Mouse (Mus musculus) mature B cell (primary cell): ENCODE data around the gene Abcc12.

Experiments used
- in situ Hi-C: fragments of 300-500 bp; cut with MboI; formaldehyde crosslinking; loops from 2 replicates; pipeline ENCODE4 v1.14.3; 2019

Abcc12 gene

DNA sequence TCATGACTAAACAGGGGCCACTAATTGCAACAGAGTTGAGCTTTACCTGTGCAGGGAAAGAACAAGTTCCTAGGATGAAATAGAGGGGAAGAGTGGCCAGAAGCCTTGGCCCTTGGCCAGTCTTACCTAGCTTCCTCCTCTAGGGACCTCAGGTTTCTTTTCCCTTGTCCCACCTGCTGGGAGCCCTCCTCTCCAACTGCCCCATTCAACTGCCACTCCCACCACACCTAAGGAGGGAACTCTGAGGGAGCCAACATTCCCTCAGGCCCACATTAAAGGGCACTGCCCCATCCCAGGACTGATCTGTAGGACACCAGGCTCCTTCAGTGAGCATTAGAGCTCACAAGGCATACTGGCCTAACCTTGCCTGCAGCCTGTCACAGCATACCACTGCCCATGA lies at the start of gene Abcc12:
Abcc12 (minus strand) TSS at position 229 of the 400 bp plus-strand sequence.
- in situ Hi-C loops: loop anchor here (10.0 kb wide), 1 partner anchor 876 kb away; the partner anchor contains the start of gene Neto2

DNA sequence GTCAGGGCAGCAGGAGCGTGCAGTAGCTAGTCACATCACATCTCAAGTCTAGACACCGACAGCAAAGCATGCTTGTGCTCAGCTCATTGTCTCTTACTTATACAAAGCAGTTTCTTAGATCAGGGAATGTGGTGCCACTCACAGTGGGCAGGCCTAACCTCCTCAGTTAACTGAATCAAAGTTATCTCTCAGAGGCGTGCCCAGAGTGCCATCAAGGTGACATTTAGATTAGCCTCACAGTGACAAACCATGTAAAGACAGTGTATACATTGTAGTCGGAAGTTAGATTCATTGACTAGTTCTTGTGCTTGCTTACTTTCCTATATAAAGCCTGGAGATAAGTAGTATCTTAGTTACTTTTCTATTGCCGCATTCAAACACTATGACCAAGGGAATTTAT lies 49.7 kb upstream of the Abcc12 start:
- in situ Hi-C loops: no loop called here

GRCm38 (mm10) chr8:86624915-86625314 lies 44.4 kb upstream of the Abcc12 start:
- in situ Hi-C loops: no loop called here

DNA sequence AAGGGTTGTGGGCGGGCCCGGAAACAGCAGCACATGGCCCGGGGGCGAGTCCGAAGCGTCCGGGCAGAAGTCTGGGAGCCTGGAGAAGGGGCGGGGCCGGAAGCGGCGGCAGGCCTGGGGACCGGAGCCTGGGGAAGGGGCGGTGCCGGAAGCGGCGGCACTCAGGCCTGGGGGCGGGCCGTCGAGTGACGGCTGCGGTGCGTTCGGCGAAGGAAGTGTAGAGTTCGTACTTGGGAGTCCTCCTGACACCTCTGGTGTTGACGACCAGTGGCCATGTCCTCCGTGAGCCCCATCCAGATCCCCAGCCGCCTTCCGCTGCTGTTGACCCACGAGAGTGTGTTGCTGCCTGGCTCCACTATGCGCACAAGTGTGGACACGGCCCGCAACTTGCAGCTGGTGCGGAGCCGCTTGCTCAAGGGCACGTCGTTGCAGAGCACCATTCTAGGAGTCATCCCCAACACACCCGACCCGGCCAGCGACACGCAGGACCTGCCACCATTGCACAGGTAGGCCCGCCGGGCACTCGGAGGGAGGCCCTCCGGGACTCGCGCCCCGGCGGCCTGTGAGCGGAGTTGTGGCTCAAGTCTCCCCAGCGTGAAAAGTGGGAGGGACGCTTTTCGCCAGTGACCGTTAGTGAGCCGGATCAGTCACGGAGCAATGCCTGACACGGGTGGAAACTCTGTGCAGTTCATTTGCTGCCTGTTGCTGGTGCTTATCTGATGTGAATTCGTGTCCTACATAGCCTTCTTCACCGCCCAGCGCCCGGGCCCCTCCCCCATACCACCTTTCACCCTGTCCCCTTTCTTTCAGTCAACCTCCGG lies 43.6 kb upstream of the Abcc12 start, which contains the start of gene Lonp2:
Lonp2 (plus strand) TSS at position 133 of the 821 bp plus-strand sequence.
- in situ Hi-C loops: no loop called here

DNA sequence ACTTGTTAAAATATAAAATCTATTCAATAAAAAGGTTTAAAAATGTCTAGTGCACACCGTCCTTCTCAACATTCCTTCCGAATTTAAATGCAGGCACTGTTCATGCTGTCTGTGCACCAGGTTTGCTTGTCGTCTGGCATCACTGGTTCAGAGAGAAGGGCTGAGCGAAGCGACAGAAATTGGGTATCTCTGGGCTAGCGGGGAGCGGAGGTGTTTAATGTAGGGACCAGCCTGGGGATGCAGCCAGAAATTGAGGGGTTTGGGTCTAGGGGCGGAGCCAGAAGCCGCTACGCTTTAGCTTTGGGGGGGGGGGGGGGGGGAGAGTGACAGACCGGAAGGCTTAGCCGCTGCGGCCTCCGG lies 43.0 kb upstream of the Abcc12 start:
- in situ Hi-C loops: no loop called here

- in situ Hi-C loops: no loop called here
Observed at GRCm38 (mm10) chr8:86617759-86618387, 37.4 kb upstream of the Abcc12 start.

DNA sequence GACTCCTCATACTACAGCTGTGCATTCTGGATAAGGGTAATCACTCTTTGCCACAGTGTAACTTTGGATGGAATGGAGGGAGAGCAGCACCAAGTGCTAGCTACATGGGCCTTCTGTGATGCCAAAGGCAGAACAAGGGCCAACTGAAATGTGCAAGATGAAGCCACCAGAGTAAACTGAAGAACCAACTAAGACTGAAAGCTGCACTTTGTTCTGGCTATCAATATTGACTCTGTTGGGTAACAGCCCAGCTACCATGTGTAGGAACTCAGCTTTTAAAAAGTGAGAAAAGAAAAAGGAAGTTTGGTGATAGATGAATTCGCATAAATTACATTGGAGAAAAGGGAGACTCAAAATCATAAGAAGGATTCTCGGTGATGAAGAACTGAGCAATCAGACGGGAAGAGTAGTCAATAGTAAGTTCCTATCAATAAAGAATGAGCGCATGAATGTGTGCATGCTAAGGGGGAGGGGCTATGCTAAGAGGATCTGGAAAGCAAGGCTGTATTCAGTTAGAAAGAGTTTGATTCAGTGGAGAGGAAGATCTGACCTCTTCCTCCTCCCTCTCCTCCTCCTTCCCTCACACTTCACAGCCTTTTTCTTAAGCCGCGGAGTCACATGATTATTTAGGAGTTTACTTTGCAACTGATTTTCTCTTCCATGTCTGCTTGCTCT lies 34.7 kb upstream of the Abcc12 start:
- in situ Hi-C loops: no loop called here

- in situ Hi-C loops: no loop called here
Observed at GRCm38 (mm10) chr8:86613798-86614197, 33.3 kb upstream of the Abcc12 start.

- in situ Hi-C loops: no loop called here
Observed at GRCm38 (mm10) chr8:86604676-86605075, 24.2 kb upstream of the Abcc12 start.

DNA sequence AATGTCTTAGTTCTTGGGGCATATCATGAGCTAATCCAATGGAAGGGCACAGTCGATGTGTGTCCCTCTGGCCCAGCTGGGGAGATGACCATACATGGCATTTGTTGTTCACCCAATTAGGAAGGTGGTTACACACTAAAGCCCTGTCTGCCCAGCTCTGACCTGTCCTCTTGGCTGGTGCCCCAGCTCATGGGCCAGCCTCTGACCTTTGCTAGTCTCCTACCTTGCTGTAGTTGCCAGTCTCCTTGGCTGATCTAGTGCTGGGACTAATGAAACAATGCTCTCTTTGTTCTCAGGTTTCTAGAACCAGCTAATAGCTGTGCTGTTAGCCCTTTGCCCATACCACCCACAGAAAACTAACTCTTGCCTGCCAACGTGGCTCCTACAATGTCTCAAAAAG lies 22.7 kb upstream of the Abcc12 start:
- in situ Hi-C loops: no loop called here

DNA sequence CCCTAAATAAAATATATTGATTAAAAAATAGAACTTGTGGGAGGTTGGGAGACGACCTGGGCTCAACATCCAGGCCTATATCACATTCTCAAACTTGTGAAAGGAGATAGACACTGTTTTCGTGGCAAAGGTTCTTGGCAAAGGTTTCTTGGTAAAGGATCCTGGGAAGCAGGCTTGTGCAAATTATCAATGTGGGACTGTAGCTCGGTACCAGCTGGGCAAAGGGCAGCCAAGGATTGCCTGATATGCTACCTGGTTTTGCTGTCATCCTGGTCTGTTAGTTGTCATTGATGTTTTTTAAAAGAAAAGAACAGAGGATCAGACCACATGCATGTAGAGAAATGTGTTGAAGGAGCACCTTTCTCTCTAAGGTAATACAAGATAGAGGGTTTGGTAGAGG lies 19.8 kb upstream of the Abcc12 start:
- in situ Hi-C loops: no loop called here

DNA sequence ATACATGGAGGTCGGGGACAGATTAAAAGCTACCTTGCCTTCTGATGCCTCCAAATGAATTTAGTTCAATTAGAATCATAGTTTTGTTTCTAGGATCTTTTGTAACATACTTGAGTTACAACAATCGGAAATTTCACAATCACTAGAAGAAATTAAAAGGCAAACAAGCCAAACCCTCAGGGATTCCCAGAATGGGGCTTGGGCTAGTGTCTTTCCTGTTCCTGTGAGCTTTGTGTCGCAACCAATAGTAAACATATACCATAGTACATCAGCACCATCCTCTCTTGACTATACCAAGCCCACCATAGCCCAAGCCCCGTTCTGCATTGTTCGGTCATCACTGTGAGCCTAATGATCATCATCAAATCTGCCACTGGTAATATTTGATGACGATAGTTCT lies 18.8 kb upstream of the Abcc12 start:
- in situ Hi-C loops: no loop called here

DNA sequence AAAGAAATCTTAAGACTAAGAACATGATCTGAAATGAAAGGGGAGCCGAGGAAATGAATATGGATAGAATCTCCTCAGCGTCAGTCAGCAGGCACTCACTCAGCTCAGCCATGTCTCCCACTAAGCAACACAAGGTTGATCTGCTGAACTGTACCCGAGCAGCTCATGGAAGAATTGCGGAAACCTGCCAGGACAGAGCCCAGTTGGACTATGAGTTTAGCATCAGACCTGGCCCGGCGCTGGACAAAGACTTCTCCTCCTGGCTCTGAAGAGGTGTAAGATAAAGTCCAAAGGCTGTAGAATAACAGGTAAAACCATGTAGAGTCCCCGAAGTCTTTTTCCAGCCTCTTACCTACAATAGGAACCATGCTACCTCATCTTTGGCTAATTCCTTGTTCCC lies 17.2 kb upstream of the Abcc12 start:
- in situ Hi-C loops: no loop called here

DNA sequence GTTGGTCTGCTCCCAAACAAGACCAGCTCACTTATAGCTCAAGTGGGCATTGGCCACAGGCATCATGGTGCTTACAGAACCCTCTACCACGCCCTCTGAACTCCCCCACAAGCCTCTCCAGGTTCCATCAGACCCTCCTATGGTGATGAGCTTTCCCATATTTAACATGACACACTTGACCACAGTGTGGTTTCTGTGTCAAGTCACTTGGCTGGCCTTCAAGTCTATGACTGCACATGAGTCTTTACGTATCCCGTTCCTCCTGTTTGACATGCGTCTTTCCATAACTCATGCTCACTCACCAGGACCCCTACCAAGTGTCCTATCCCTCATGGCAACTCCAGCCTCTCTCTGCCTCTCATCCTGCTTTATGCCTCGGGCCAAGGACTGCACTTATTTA lies 15.2 kb upstream of the Abcc12 start:
- in situ Hi-C loops: no loop called here

GRCm38 (mm10) chr8:86594159-86594796 lies 13.8 kb upstream of the Abcc12 start:
- in situ Hi-C loops: no loop called here

DNA sequence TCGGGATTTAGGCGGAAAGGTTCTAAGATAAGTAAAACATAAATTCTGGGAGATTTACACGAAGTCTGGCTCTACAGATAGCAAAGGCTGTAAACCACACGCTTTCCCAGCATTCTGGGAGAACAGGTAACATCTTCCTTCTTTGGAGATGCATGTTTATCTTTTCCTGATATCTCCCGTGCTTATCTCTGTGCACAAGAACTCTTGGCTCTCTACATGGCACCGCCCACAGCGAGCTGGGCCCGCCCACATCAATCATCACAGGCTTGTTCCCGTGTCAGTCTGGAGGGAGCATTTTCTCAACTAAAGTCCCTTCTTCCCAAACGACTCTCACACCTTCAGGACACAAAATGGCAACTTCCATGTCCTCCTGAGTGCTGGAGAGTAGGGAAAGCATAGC lies 12.6 kb upstream of the Abcc12 start:
- in situ Hi-C loops: no loop called here

DNA sequence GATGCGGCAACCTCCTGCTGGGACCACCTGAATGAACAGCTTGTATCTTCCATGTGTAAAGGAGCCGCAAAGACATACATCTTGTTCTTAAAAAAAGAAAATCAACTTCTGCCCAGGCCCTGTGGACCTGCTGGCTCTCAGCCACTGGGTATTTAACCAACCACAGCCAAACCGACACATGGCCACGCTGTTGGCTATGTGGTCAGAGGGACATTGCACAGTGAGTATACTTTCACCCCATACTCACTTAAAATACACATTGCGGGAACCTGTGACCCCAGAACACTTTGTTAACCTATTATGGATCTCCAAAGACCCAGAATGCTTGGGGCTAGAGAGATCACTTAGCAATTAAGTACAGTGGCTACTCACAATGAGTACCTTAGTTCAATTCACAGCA lies 7.9 kb upstream of the Abcc12 start:
- in situ Hi-C loops: loop anchor here (10.0 kb wide), 1 partner anchor 884 kb away; the partner anchor contains the start of gene Neto2

- in situ Hi-C loops: loop anchor here (10.0 kb wide), 1 partner anchor 882 kb away; the partner anchor contains the start of gene Neto2
Observed at GRCm38 (mm10) chr8:86586642-86587041, 6.2 kb upstream of the Abcc12 start.

DNA sequence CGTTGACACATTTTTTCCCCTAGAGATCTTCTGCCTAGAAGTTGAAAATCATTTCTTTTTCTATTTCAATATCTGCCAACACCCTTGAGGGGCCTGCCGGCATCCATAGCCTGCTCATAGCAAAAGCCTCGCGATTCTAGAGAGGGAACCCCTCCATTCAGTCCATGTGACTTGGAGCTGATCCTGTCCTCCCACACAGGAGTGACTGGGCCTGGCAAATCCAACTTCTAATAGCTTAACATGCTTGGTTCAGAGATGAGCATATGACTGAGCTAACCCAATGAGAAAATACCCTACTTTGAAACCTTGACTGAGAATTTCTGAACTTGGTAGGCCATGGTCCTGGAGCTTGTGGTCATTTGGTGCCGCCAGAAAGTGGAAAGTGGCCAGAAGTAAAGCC lies 5.6 kb upstream of the Abcc12 start:
- in situ Hi-C loops: loop anchor here (10.0 kb wide), 1 partner anchor 881 kb away; the partner anchor contains the start of gene Neto2

GRCm38 (mm10) chr8:86585532-86585931 lies 5.0 kb upstream of the Abcc12 start:
- in situ Hi-C loops: loop anchor here (10.0 kb wide), 1 partner anchor 881 kb away; the partner anchor contains the start of gene Neto2

DNA sequence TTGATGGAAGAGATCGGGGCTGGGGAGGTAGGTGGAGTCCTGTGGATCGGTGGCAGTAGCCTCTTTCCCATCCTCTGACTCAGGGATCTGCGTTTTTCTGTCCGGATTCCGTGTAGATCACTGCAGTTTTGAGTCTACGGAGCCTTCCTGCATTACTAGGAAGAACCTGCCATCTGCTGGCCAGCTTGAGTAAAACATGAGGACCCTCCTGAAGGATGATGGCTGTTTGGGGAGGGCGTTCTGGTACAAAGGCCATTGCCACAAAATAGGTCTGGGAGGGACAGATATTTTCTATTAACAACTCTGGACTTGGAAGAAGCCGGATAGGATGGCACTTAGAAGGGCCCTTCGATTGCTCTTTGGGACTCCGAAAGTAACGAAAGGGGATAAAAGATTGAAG lies 4.6 kb upstream of the Abcc12 start:
- in situ Hi-C loops: loop anchor here (10.0 kb wide), 1 partner anchor 880 kb away; the partner anchor contains the start of gene Neto2

DNA sequence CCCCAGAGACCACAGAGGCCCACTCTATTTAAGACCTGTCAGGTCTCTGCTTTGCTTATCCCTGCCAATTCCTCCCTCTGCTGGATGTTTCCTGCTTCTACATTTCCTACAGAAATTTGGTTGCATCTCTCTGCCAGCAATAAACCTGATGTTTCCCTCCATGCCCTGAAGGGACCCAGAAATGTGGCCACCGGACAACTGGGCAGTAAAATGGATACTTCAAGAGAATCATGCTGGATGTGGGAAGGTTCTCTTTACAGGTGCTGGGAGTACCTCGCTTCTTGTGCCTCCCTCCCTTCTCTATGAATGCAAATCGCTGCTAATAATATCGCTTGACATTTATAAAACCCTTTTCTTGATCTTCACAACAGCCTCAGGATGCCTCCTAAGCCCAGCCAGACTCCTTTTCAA lies 1.4 kb upstream of the Abcc12 start:
- in situ Hi-C loops: loop anchor here (10.0 kb wide), 1 partner anchor 877 kb away; the partner anchor contains the start of gene Neto2
